18 mouse cellular contexts compared by ENCODE assay signal in genomic region chr12:39342327-39342726, GRCm38 (mm10).
DNase-seq lines count a peak whose midpoint lies in the region; ATAC-seq and TF ChIP-seq lines count a peak whose summit lies in the region.
"Had no signal": no experiment of that assay in that cellular context is flagged by ENCODE, and none has a peak within 500 bp of the region (broad histone marks: within the 10 kb centered on the region; RNA-seq: fewer than 3 reads in every experiment).

No protein-coding gene starts in this region.

- no peak overlapping the region for H3K4me2 ChIP-seq in hindbrain, embryonic 14.5 days (replicated peaks)
- no peak overlapping the region for H3K4me2 ChIP-seq in hindbrain, embryonic 12.5 days (replicated peaks)
- H3K4me2 ChIP-seq in midbrain, postnatal 0 days (ENCODE audit: low read depth, low read length, poor library complexity, severe bottlenecking) = no peak overlapping the region
- no peak overlapping the region for H3K4me2 ChIP-seq in midbrain, embryonic 15.5 days
- H3K4me2 ChIP-seq: embryonic facial prominence, embryonic 13.5 days; heart, embryonic 15.5 days; limb, embryonic 13.5 days; liver, embryonic 15.5 days had no signal

- no peak overlapping the region for H3K9ac ChIP-seq in hindbrain, embryonic 14.5 days
- no peak overlapping the region for H3K9ac ChIP-seq in hindbrain, embryonic 12.5 days
- no peak overlapping the region for H3K9ac ChIP-seq in midbrain, postnatal 0 days (replicated peaks; ENCODE audit: low read length, poor library complexity, severe bottlenecking)
- no peak overlapping the region for H3K9ac ChIP-seq in midbrain, embryonic 15.5 days
- H3K9ac ChIP-seq: embryonic facial prominence, embryonic 13.5 days; heart, embryonic 15.5 days; limb, embryonic 13.5 days; liver, embryonic 15.5 days had no signal

- ATAC-seq in hindbrain, embryonic 14.5 days (ENCODE audit: low FRiP score) = peak; percentile 43; the same call in 1 of the 2 replicates
- ATAC-seq in hindbrain, embryonic 12.5 days (ENCODE audit: low FRiP score) = no peak
- ATAC-seq in midbrain, postnatal 0 days (ENCODE audit: low FRiP score) = no peak; the same call in 1 of the 2 replicates
- ATAC-seq in midbrain, embryonic 15.5 days (replicated peaks) = no peak

- no peak overlapping the region for H3K27ac ChIP-seq in hindbrain, embryonic 14.5 days
- no peak overlapping the region for H3K27ac ChIP-seq in hindbrain, embryonic 12.5 days
- no peak overlapping the region for H3K27ac ChIP-seq in midbrain, postnatal 0 days (ENCODE audit: low read depth, low read length)
- H3K27ac ChIP-seq in midbrain, embryonic 15.5 days = no peak overlapping the region
- H3K27ac ChIP-seq: embryonic facial prominence, embryonic 13.5 days; gastrocnemius, adult 2 months; heart, embryonic 15.5 days; limb, embryonic 13.5 days; liver, embryonic 15.5 days had no signal

- TF ChIP-seq CTCF in midbrain, postnatal 0 days (IDR thresholded peaks at IDR 0.05) = no peak

- 78% methylated on average over 9 of the region's 9 CpGs for WGBS in hindbrain, embryonic 14.5 days
- WGBS in hindbrain, embryonic 12.5 days = 85% methylated on average over 9 of the region's 9 CpGs
- whole genome bisulfite sequencing in midbrain, postnatal 0 days = 79% methylated on average over 9 of the region's 9 CpGs
- WGBS in midbrain, embryonic 15.5 days = 78% methylated on average over 9 of the region's 9 CpGs

- no peaks in the 10 kb centered on the region for H3K4me1 ChIP-seq in hindbrain, embryonic 14.5 days (replicated peaks; ENCODE audit: control insufficient read depth, insufficient read depth, low read length)
- no peaks in the 10 kb centered on the region for H3K4me1 ChIP-seq in hindbrain, embryonic 12.5 days
- no peaks in the 10 kb centered on the region for H3K4me1 ChIP-seq in midbrain, postnatal 0 days (ENCODE audit: insufficient read depth, low read length)
- H3K4me1 ChIP-seq in midbrain, embryonic 15.5 days = no peaks in the 10 kb centered on the region
- H3K4me1 ChIP-seq: embryonic facial prominence, embryonic 13.5 days; heart, embryonic 15.5 days; limb, embryonic 13.5 days; liver, embryonic 15.5 days had no signal

- no peak overlapping the region for H3K4me3 ChIP-seq in hindbrain, embryonic 14.5 days (replicated peaks; ENCODE audit: low read length)
- H3K4me3 ChIP-seq in hindbrain, embryonic 12.5 days = no peak overlapping the region
- no peak overlapping the region for H3K4me3 ChIP-seq in midbrain, postnatal 0 days (ENCODE audit: low read depth, low read length)
- H3K4me3 ChIP-seq in midbrain, embryonic 15.5 days = no peak overlapping the region
- H3K4me3 ChIP-seq: embryonic facial prominence, embryonic 13.5 days; gastrocnemius, adult 2 months; heart, embryonic 15.5 days; limb, embryonic 13.5 days; liver, embryonic 15.5 days had no signal

- H3K27me3 ChIP-seq in hindbrain, embryonic 14.5 days (ENCODE audit: control insufficient read depth, insufficient read depth, low read length) = no peaks in the 10 kb centered on the region
- no peaks in the 10 kb centered on the region for H3K27me3 ChIP-seq in hindbrain, embryonic 12.5 days
- H3K27me3 ChIP-seq in midbrain, postnatal 0 days (ENCODE audit: insufficient read depth, low read length) = no peaks in the 10 kb centered on the region
- H3K27me3 ChIP-seq in midbrain, embryonic 15.5 days (replicated peaks) = no peaks in the 10 kb centered on the region
- H3K27me3 ChIP-seq: embryonic facial prominence, embryonic 13.5 days; heart, embryonic 15.5 days; limb, embryonic 13.5 days; liver, embryonic 15.5 days had no signal

- no peaks in the 10 kb centered on the region for H3K9me3 ChIP-seq in hindbrain, embryonic 14.5 days (ENCODE audit: control insufficient read depth, low read length)
- no peaks in the 10 kb centered on the region for H3K9me3 ChIP-seq in hindbrain, embryonic 12.5 days (replicated peaks)
- H3K9me3 ChIP-seq in midbrain, postnatal 0 days (ENCODE audit: low read length) = no peaks in the 10 kb centered on the region
- no peaks in the 10 kb centered on the region for H3K9me3 ChIP-seq in midbrain, embryonic 15.5 days
- H3K9me3 ChIP-seq: embryonic facial prominence, embryonic 13.5 days; heart, embryonic 15.5 days; limb, embryonic 13.5 days; liver, embryonic 15.5 days had no signal

- no peak for DNase-seq in hindbrain, embryonic 14.5 days (ENCODE audit: low spot score)
- DNase-seq in midbrain, postnatal 0 days (ENCODE audit: low spot score) = peak; percentile 51
- peak; percentile 74 to 80 for DNase-seq in cerebellum, postnatal 25 days
- DNase-seq in layer of hippocampus, adult 18-20 months (ENCODE audit: low spot score in 2 of 2) = no peak
- no peak for DNase-seq in spleen, postnatal 36 days (ENCODE audit: low spot score in 2 of 2)
- DNase-seq: adrenal gland, adult 8-10 months; gastrocnemius, adult 2 months; heart, adult 11 months; kidney, adult 18-20 months; kidney, postnatal 10 days; lung, postnatal 10 days; thymus, postnatal 36 days had no signal

- no peaks in the 10 kb centered on the region for H3K36me3 ChIP-seq in hindbrain, embryonic 14.5 days (replicated peaks; ENCODE audit: control insufficient read depth, insufficient read depth)
- no peaks in the 10 kb centered on the region for H3K36me3 ChIP-seq in hindbrain, embryonic 12.5 days
- H3K36me3 ChIP-seq in midbrain, postnatal 0 days (ENCODE audit: insufficient read depth, low read length) = no peaks in the 10 kb centered on the region
- H3K36me3 ChIP-seq in midbrain, embryonic 15.5 days (replicated peaks) = no peaks in the 10 kb centered on the region
- H3K36me3 ChIP-seq: embryonic facial prominence, embryonic 13.5 days; heart, embryonic 15.5 days; limb, embryonic 13.5 days; liver, embryonic 15.5 days had no signal

Comparison
In these comparisons a context has a peak if more than half of its experiments do, and no peak if none do; other contexts are left out.
1. DNase-seq: peak in midbrain, postnatal 0 days (single experiment) and cerebellum, postnatal 25 days (2 of 2); none in hindbrain, embryonic 14.5 days (single experiment), layer of hippocampus, adult 18-20 months (0 of 2) and spleen, postnatal 36 days (0 of 2).